Mouse (Mus musculus): ENCODE measurements at regions not wholly inside any gene's neighbourhood (a gene's known extent, or its start where the extent isn't known, plus 50 kb on each side); places are given as distances from the start of the nearest gene placed in this dataset.
"Not testable (repeated sequence)": the region's sequence is repeated elsewhere in the genome, so short reads cannot be mapped to it uniquely, and the experiment has no call there.

- DNase-seq (ENCODE audit: low read depth, low spot score) = no peak
Observed at GRCm38 (mm10) chr14:48852061-48852460, 178.4 kb upstream of the Otx2 start.

DNA sequence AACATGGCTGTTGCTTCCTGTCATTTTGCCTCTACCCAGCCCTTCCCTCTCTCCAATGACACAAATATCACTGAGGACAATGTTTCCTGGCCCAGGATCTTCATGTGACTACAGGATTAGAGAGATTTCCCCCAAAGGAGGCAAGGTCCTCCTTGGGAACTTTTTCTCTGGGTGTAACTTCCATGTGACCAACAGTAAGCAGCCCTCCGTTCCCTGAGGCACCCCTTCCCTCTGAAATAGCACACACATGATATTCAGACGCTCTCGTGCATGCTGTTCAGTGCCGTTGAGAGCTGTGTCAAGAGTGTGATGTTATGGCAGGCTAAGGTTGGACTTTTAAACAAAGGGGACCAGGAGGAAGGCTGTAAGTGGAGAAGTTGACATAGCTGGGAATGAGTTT, 169.2 kb upstream of the Otx2 start:
- no peak for DNase-seq (ENCODE audit: low read depth, low spot score)

DNA sequence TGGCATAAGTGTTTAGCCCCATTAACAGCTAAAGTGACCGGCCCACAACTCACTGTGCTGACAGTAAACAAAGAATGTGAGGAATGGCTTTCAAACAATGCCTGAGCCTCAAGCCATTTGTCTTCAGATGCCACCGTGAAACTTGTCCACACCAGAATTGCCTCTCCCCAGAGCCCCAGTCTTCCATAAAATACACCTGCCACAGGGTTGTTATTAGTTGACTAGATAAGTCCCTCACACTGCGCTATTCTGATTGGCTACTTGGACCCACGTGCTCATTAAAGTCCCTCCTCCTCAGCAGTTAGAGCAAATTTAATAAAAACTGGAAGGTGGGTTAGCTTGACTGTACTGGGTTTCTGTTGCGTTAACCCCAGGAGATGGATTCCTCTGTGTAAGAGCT, 167.7 kb upstream of the Otx2 start:
- no peak for DNase-seq (ENCODE audit: low read depth, low spot score)

DNA sequence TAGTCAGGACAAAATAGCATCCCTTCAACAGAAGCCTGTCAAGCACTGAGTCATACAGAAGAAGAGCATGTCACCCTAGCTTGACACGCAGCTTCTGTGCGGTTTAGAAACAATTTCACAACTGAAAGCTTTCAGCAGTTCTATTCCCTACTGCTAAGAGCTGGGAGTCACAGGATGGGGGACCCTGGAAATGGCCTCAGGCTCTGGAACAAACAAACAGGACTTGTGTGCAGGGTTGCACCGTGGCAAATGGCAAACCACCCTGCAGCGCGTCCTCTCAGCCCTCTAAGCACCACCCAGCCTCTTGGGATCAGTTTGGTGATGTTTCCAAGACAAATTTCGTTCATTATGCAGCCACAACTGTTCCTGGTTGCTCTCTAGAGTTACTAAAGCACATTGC, 163.6 kb upstream of the Otx2 start:
- no peak for DNase-seq (ENCODE audit: low read depth, low spot score)

- no peak for DNase-seq (ENCODE audit: low read depth, low spot score)
Observed at GRCm38 (mm10) chr14:48836071-48836470, 162.5 kb upstream of the Otx2 start.

DNA sequence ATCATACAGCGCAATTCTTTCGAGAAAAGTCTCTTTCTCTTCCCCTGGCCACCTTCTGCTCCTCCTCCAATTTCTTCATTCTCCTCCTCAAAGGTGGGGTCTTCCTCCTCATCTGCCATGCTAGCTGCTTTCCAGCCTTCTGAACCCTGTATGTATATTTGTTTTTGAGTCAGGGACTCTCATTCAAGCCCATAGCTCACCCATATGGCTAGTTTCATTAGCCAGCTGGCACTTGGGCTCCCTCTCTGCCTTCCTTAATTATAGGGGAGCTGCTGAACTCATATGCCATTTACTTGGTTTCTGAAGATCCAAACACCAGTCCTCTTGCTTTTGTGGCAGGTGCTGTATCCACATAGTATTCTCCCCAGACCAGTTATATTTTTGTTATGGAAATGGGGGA, 160.8 kb upstream of the Otx2 start:
- DNase-seq (ENCODE audit: low read depth, low spot score) = no peak

GRCm38 (mm10) chr14:48826421-48826820, 152.8 kb upstream of the Otx2 start:
- no peak for DNase-seq (ENCODE audit: low read depth, low spot score)

DNA sequence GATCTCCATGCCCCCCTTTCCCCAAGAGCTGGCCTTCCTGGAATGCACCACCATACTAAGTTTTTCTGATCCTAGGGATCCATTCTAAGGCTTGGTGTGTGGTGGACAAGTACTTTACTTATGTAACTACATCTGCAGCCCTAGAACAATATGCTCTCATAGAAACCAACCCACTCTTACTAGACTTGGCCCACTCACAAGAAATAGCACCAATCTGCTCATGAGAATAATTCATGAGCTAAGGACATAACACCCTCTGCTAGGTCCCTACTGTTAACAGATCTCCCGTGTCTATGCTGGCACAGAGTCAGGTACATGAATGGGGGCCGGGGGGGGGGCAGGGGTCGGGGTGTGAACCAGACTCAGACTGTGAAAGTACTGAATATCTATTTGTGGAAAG, 150.8 kb upstream of the Otx2 start:
- no peak for DNase-seq (ENCODE audit: low read depth, low spot score)

DNA sequence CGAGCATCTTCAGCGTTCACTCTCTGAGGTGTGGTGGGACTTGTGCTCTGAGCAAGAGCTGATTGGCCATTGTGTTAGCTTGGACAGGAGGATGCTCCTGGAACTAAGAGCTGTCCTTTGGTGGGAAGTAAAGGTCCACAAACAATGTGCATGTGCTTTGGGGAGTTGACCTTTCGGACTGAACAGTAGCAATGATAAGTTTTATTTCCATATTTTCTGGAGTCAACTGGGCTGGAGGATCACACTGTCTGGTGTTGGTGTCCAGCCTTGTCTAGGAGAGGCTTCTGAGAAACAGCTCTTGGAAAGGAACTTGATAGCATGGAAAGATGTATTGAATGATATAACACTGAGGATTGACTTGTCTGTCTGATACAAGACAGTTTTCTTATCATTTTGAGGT, 142.3 kb upstream of the Otx2 start:
- no peak for DNase-seq (ENCODE audit: low read depth, low spot score)

DNA sequence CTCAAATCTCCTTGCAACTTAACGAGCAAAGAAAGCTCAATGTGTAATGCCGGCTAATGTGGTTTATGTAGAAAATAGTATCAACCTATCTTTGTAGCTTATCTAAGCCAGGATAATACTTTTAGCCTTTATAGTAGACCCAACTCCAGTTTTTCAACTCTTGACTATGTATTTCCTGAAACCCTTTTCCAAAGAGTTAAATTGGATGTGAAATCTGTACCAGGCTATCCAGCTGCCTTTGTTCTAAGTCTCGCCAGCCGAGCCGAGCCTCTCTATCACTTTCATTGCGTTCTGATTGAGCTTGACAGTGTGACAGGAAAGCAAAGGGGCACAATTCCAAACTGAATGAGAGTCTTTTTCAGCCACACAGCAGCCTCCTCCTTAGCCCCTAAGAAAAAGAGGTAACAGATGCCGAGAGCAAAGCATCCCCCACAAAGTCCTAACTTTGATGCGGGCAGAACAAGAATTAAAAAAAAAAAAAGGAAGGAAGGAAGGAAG, 141.7 kb upstream of the Otx2 start:
- no peak for DNase-seq (ENCODE audit: low read depth, low spot score)

GRCm38 (mm10) chr14:48812741-48813495, 139.3 kb upstream of the Otx2 start:
- no peak for DNase-seq (ENCODE audit: low read depth, low spot score)

- DNase-seq (ENCODE audit: low read depth, low spot score) = no peak
Observed at GRCm38 (mm10) chr14:48804098-48804497, 130.5 kb upstream of the Otx2 start.

DNA sequence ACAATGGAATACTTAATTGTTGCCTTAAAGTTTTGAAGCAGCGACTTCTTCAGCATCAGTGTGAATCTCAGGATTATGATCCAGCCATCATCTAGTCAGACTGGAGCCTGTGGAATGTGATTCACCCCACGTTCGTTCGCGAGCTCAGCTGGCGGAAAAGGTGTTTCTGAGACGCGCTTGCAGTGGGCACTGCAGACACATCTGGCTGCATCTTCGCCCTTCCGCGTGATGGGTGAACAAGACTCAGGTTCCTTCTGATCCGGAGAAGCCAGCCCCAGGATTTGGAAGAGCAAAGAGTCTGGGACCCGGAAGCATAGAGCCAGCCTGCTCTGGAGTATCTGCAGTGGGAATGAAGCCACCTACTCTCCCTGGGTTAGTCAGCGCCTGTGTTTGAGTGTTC, 127.7 kb upstream of the Otx2 start:
- DNase-seq (ENCODE audit: low read depth, low spot score) = no peak

GRCm38 (mm10) chr14:48800857-48801256, 127.2 kb upstream of the Otx2 start:
- no peak for DNase-seq (ENCODE audit: low read depth, low spot score)

DNA sequence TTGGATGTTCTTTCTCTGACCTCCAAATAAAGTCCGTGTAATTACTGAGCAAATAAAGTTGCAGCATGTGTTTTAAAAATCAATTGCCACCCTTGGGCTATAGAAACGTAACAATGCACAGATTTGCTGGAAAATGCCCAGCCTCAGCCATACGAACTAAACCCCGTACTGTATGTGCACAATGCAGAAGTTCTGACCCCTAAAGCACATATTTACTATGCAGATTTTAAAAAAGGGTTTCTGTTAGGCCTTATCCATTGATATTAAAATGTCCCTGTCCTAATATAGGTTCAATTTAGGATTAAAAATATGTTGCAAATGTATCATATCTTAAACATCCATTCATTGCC, 126.5 kb upstream of the Otx2 start:
- no peak for DNase-seq (ENCODE audit: low read depth, low spot score)

DNA sequence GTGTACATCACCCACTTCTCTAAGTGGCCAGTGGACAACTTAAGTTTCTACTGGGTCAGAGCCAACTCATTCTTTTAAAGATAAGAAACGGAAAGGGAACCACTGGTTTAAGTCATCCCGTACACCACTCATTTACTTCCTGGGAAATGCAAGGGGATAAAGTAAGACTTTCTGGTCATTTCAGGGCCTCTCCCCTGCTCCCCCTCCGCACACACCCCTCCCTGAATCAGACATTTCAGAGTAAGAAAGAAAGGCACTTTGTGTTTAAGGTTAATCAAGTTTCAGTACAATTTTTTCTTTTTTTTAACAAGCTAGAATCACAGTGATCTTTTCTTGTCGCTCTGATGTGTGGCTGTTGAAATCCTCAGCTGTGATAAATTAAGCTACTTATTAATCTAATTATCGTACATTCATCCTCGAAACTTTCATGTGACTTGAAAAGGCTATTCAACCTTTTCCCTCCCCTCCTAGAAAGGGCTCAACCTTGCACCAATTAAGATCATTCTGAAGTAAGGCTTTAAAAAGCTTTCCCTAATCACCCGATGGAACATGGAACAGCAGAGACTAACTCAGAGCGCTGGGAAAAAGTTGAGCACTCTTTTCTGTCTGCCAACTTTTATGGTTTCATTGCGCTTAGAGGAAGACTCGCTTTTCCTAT, 126.0 kb upstream of the Otx2 start:
- no peak for DNase-seq (ENCODE audit: low read depth, low spot score)

DNA sequence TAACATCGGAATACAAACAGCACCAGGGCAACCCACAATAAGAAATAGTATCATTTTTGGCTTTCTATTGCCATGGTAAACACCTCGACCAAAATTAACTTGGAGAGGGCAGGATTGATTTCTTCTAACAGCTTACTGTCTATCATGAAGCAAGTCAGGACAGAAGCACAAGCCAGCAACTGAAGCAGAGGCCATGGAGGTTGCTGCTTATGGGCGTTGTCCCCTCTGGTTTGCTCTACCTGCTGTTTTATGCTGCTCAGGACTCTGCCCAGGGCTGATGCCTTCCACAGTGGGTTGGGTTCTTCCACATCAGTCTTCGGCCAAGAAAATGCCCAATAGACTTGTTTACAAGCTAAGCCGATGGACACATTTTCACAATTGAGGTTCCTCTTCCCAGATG, 117.9 kb upstream of the Otx2 start:
- no peak for DNase-seq (ENCODE audit: low read depth, low spot score)

DNA sequence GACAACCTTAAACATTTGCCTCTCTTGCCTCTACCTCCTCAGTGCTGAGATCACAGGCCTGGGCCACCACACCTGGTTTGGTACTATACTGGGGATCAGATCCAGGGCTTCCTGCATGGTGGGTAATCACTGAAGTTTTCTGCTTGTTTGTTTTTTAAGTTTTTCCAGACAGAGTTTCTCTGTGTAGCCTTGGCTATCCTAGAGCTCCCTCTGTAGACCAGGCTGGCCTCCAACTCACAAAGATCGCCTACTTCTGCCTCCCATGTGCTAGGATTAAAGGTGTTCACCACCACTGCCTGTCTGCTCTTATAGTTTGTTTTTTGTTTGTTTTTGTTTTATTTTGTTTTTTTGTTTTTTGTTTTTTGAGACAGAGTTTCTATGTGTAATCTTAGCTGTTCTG, 105.7 kb upstream of the Otx2 start:
- DNase-seq (ENCODE audit: low read depth, low spot score) = no peak

DNA sequence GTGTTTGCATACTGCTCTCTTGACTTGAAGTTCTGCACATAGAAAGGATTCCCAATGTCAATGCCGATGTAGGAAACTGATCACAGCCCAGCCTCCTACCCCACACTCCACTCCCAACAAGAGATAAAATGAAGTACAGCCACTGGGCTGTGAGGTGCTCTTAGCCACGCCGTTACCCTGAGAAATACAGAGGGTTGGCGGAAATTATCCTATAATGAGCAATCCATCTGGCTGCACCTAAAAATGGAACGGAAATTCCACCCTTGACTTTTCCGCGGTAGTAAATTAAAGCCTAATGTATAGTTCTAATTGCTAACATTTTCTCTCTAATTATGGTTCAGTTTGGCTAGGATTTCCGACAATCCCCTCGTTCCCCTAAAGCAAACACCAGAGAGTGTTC, 97.2 kb upstream of the Otx2 start:
- no peak for DNase-seq (ENCODE audit: low read depth, low spot score)

DNA sequence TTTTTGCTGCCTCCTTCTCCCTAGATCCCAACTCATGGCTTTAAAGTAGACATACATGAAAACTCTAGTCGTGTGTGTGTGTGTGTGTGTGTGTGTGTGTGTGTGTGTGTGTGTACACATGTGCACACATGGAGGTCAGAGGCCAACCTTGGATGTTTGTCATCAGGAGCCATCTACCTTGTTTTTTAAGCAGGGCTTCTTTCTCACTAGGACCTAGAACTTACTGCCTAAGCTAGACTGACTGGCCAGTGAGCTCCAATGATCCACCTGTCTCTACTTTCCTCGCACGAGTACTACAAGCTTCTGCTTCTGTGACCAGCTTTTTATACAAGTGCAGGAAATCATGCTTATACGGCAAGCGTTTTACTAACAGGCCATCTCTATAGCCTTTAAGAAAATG, 89.1 kb upstream of the Otx2 start:
- no peak for DNase-seq (ENCODE audit: low read depth, low spot score)

GRCm38 (mm10) chr14:48761002-48761648, 87.5 kb upstream of the Otx2 start:
- no peak for DNase-seq (ENCODE audit: low read depth, low spot score)

DNA sequence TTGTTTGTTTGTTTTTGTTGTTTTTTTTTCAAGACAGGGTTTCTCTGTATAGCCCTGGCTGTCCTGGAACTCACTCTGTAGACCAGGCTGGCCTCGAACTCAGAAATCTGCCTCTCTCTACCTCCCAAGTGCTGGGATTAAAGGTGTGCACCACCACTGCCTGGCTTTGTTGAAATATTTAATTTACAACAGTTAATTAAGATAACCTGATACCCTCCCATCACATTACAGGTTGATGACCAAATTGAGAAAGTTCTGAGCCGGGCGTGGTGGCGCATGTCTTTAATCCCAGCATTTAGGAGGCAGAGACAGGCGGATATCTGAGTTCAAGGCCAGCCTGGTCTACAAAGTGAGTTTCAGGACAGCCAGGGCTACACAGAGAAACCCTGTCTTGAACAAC, 81.5 kb upstream of the Otx2 start:
- DNase-seq (ENCODE audit: low read depth, low spot score) = not testable (repeated sequence)
